Mouse (Mus musculus) ES-E14 (cell line): Measurements from ENCODE around the gene Pip4k2a.

Experiments used
- CHD2 ChIP-seq: IDR thresholded peaks from 2 replicates; pipeline ENCODE4 v1.6.1; 2014; ENCODE audit warnings: mild to moderate bottlenecking, low read depth, low read length, inconsistent platforms
- MAFK ChIP-seq: IDR thresholded peaks from 2 replicates; pipeline ENCODE4 v1.6.1; 2014; ENCODE audit warnings: mild to moderate bottlenecking, low read depth, low read length, inconsistent platforms; ENCODE audit not compliant: insufficient read depth
- ZC3H11A ChIP-seq: IDR thresholded peaks from 2 replicates; pipeline ENCODE4 v1.6.1; 2012; ENCODE audit warnings: low read depth, mild to moderate bottlenecking, inconsistent platforms, low read length, borderline replicate concordance
- ZNF384 ChIP-seq: IDR thresholded peaks from 2 replicates; pipeline ENCODE4 v1.6.1; 2012; ENCODE audit warnings: low read depth, low read length, inconsistent platforms

GRCm38 (mm10) chr2:18979046-18979445 lies 18.9 kb downstream of the Pip4k2a start:
- TF ChIP-seq CHD2, result no peak
- no peak for TF ChIP-seq MAFK
- TF ChIP-seq ZC3H11A, result no peak
- no peak for TF ChIP-seq ZNF384
